Mouse (Mus musculus) left cerebral cortex, postnatal 4 days (tissue): Measurements from ENCODE around the gene Bhlhe40. TPM values are rescaled to one million over a fixed set of nuclear protein-coding genes. Genes with fewer than 3 reads are reported as not detected.

Source experiments
- DNase-seq: peaks from one replicate; pipeline ENCODE4 v3.0.0-alpha.2; 2022
- intact Hi-C: fragments of 180-260 bp; cut with DNase I; formaldehyde crosslinking; loops from one replicate; pipeline ENCODE4 v1.15.1; 2025
- total RNA-seq, 2 experiments: library from RNA; stranded (reverse); gene quantifications; 2 replicates each; pipeline ENCODE4 v1.2.3; 2021

Gene Bhlhe40
- total RNA-seq, 2 experiments from 2014 or later, result 33.1 to 35.4 TPM

DNA sequence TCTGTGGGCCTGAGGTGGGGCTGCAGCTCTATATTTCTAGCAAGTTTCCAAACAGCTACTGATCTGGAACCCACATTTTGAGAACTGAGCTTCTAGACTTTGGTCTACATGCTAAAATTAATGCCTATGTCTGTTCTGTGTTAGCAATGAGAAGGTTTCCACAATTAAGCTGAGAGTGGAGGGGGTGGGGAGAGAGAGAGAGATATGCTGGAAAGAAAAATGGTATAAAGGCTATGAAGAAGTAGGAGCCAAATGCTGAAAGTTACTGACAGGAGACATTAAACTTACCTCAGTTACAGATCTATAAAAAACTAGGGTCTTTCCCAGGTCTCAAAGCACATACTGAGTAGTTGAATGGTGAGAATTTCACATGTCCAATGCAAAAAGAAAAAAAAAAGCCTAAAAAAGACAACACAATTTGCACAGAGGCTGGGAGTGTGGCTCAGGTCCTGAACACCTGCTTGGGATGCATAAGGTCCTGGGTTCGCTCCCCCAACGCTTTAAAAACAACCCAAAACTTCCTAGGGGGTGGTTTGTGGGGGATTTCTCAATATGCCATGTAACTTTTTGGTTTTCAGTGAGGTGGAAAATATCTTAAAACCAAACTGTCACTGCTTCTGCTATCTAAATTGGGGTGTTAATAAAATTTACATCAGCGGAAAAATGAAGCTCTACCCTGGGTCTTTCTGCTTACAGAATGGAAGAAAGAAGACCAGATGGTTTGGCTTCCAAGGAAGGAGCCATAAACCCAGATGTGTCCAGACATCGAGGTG is 50.9 kb downstream of the Bhlhe40 start:
- DNase-seq, result no peak
- intact Hi-C loops, result loop anchor here (5.0 kb wide), 2 partner anchors 49 to 294 kb away; partner anchors contain the start of gene Bhlhe40

DNA sequence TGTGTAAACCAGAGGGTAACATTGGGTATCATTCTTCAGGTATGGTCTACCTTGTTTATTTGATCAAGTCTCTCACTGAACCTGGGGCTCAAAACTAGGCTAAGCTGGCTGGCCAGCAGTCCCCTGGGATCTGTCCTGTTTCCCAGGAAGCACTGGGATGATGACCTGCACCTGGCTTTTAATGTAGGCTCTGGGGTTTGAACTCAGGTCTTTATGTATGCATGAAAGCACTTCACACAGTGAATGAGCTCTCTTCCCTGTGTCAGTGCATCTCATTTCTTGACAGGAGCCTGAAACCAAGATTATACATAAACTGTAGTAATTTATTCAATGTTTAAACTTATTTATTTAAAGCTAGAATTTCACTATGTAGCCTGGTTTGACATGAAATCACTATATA is 51.7 kb downstream of the Bhlhe40 start:
- intact Hi-C loops, result loop anchor here (5.0 kb wide), 2 partner anchors 50 to 295 kb away; partner anchors contain the start of gene Bhlhe40
- no peak for DNase-seq

DNA sequence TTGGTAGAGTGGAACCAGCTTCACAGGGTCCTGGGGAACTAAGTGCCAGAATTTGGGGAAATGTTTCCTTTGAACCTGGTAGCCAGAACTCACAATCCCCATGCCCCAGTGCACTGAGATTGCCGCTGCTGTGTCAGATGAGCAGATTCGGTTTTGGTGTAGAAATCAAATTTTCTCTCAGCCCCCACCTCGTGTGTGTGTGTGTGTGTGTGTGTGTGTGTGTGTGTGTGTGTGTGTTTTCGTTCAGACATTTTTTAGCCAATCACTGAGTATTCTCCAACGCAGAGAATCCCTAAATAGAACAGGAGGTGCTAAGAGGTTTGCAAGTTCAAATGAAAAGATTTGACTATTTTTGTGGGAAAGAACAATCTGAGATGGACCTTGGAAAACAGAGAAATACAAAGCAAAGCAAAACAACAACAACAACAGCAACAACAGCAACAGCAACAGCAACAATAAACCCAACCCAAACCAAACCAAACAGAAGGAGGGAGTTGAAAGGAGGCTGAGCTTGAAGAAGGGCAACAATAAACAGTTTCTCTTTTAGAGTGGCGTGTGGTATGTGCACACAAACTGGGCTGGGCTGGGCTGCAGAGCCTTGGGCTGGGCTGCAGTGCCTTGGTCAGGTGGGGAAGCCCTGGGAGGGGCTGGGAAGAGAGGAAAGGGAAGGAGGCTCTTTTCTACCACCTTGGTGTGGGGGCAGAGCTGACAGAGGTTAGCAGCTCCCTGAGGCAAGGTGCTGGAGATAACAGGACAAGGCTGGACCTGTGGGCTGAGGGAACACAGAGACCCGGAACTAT is 52.9 kb downstream of the Bhlhe40 start:
- DNase-seq, result no peak
- intact Hi-C loops, result loop anchor here (5.0 kb wide), 2 partner anchors 51 to 296 kb away; partner anchors contain the start of gene Bhlhe40

Other genes starting within 250 kb of the Bhlhe40 start
- 100 to 1,000 TPM; 112 to 122 TPM for gene Arl8b, start 122.5 kb downstream of the Bhlhe40 start, total RNA-seq
- 10 to 100 TPM; 40.0 to 48.9 TPM for gene Edem1, start 168.0 kb downstream of the Bhlhe40 start, total RNA-seq